Mouse (Mus musculus): ENCODE measurements around the gene Rell1.
"Not testable (repeated sequence)": the region's sequence is repeated elsewhere in the genome, so short reads cannot be mapped to it uniquely, and the experiment has no call there.

Rell1 gene

GRCm38 (mm10) chr5:63903329-63903728, 65.4 kb downstream of the Rell1 start:
- no peak for DNase-seq (ENCODE audit: low spot score in 2 of 2)

GRCm38 (mm10) chr5:63897820-63898110, 70.9 kb downstream of the Rell1 start:
- DNase-seq (ENCODE audit: low spot score in 2 of 2): no peak

DNA sequence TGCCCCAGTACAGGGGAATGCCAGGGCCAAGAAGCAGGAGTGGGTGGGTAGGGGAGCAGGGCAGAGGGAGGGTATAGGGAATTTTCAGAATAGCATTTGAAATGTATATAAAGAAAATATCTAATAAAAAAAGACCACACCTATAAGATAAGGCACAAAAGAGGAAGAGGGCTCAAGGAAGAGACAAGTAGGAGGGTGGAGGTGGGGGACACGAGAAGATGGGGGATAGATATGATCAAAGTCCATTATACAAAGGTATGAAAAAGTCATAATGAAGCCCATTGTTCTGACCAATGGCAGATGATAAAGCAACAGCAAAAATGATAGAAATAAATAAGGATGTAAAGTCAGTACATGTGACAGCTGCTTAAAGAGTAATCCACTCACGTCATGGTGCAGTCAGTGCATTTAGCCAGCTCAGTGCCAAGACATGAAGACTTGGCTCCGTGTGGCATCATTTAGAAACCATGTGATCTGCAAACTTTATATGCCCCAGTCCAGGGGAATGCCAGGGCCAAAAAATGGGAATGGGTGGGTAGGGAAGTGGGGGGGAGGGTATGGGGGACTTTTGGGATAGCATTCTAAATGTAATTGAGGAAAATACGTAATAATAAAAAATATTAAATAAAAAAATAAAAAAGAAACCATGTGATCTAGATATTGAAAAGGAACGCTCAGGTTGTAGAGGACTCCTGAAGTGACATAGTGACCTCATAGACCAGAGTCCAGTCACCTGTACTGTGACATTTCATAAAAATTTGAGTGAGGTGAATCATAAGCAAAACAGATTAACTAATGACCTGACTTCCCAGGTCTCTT, 71.5 kb downstream of the Rell1 start:
- DNase-seq (ENCODE audit: low spot score in 2 of 2): not testable (repeated sequence)

DNA sequence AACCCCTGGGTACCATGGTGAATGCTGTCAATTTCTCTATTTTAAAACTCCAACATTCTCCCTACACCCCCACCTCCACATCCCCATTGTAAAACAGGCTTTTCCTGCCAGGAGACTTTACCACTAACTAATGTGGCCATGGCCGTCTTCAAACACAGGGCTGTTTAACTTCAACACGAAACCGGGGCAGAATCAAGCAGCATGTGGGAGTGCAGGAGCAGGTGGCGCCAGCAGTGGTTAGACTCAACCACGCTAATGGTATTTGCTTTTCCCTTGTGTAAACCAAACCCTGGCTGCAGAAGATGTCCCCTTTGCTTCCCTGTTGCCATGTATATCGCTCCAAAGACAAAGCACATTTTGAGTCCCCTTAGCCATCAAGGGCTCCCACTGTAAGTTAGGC, 76.8 kb downstream of the Rell1 start:
- DNase-seq (ENCODE audit: low spot score in 2 of 2): no peak

- no peak for DNase-seq (ENCODE audit: low spot score in 2 of 2)
Observed at GRCm38 (mm10) chr5:63891241-63891640, 77.5 kb downstream of the Rell1 start.

DNA sequence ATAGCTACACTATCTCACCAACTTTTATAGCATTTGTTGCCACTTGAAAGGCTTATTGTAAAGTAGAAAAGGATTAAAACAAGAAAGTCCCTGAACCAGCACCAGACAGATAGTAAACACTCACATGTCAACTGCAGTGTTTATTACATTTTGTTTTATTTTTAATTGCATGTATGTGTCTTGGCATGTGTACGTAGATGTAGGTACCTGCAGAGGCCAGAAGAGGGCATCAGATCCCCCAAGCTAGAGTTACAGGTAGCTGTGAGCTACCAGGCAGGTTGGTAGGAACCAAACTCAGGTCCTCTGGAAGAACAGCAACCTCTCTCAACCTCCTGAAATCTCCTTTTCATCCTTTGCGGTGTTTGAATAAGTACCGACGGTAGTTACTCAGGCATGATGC, 81.6 kb downstream of the Rell1 start:
- DNase-seq (ENCODE audit: low spot score in 2 of 2): no peak

GRCm38 (mm10) chr5:63886709-63887108, 82.0 kb downstream of the Rell1 start:
- DNase-seq (ENCODE audit: low spot score in 2 of 2): no peak

- no peak for DNase-seq (ENCODE audit: low spot score in 2 of 2)
Observed at GRCm38 (mm10) chr5:63886292-63886691, 82.4 kb downstream of the Rell1 start.

DNA sequence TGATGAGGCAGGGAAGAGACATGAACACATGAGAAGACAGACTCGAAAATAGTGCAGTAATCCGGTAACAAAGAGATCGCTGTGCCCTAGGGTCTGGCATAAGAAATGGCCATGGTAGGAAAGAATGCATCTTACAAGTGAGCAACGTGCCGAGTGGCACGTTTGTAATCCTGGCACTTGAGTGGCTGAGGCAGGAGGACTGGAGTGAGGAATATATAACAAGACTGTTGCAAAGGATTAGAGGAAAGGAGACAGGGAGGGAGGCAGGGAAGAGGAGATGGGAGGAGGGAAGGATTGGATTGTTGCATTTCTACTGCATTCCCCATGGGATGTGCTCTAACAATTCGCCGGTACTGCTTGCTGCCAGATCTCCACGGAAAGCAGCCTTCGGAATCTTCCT, 89.7 kb downstream of the Rell1 start:
- DNase-seq (ENCODE audit: low spot score in 2 of 2): no peak

DNA sequence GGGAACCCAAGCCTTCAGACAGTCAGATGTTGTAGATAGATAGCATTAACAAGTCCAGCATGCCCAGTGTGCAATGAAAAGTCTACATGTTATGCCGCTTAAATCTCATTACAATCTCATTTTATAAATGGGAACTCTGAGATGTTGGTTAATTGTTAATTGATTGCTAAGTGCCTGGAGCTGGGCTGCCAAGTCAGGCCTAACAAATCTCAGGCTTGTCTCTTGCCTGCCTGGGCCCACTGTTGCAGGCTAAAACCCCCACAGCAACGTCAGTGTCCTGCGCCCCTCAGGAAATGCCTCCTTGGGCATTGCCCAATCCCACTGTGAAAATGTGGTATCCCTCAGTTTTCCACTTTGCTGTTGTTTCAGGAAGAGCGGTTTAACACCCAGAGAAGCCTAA, 92.6 kb downstream of the Rell1 start:
- no peak for DNase-seq (ENCODE audit: low spot score in 2 of 2)

- DNase-seq (ENCODE audit: low spot score in 2 of 2): peak; percentile 42 to 64
Observed at GRCm38 (mm10) chr5:63874880-63875279, 93.8 kb downstream of the Rell1 start.

- no peak for DNase-seq (ENCODE audit: low spot score in 2 of 2)
Observed at GRCm38 (mm10) chr5:63872176-63872932, 96.3 kb downstream of the Rell1 start.

GRCm38 (mm10) chr5:63867421-63867820, 101.3 kb downstream of the Rell1 start:
- no peak for DNase-seq (ENCODE audit: low spot score in 2 of 2)

DNA sequence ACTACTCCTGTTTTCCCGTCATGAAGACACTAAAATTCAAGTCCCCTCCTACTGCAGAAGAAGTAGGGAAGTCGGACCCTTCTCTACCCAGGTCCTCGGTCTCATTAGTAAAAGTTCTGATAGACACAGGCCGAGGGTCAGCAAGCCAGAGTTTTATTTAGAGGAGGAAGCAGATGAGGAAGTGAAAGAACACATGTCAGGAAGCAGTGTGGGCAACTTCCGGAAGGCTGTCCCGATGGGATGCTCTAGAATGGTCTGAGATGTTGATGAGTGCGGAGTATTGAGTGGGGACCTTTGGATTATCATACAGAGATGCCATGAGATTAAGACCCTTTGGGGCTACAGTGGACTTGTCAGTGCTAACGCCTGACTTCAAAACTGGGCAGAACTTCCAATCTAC, 109.8 kb downstream of the Rell1 start:
- no peak for DNase-seq (ENCODE audit: low spot score in 2 of 2)
